Mouse (Mus musculus): ENCODE data around the gene Gsx1. TPM values are rescaled to one million over a fixed set of nuclear protein-coding genes. Genes with fewer than 3 reads are reported as not detected.

Gene Gsx1
- polyA plus RNA-seq, 1 experiment from 2014 or later, result not detected

DNA sequence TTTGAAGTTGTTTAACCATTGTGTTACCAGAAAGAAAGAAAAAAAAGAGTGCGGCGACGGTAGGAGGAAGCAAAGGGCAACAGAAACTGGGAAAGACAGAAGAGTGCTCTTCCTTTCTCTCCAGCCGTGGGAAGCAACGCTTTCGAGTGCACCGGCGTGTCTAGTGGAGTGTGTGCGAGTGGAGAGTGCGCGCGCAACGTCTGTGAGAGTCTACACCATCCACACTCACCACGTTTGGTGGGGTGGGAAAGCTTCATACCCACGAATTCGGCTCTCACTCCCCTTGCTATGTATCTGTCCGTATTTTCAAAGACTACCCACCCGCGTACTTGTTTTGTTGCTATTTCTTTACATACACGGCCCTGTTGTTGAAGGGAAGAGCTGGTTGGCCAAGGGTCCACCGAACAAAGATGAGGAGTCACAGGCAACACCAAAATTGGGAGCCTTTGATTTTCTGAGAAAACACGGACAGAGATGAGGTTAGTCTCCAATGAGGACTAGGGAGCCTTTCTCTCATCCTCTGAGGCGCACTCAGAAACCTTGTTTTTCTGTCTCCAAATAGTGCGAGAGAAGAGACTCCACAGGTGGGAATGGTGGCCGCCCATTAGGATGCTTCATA, 835 bp upstream of the Gsx1 start:
- no peaks in the 10 kb centered on the region for H3K79me2 ChIP-seq (ENCODE audit: inconsistent target)
- WGBS (ENCODE audit: missing documents), result 8% methylated on average over 25 of the region's 25 CpGs
- H3K36me3 ChIP-seq (ENCODE audit: inconsistent target), result no peaks in the 10 kb centered on the region
- peak overlapping the region; percentile 18 for H3K4me3 ChIP-seq (ENCODE audit: inconsistent target)
- no peak overlapping the region for H3K27ac ChIP-seq

DNA sequence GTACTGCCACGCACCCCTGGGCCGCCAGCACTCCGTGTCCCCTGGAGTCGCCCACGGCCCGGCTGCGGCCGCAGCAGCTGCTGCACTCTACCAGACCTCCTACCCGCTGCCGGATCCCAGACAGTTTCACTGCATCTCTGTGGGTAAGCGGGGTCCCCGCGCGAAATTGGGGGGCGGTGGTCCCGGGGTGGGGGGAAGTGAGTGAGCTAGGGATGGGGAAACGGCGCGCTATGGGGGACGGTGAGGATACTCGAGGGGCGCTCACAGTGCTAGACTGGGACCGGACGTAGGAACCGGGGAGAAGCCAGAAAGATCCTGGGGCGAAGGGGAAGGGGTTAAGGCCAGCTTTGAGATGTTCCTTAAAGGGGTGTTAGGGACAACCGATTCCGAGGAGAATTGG, 660 bp downstream of the Gsx1 start:
- Histone ChIP-seq H3K27ac (no peak overlapping the region), H3K4me3 (ENCODE audit: inconsistent target) (no peak overlapping the region), H3K36me3 (ENCODE audit: inconsistent target) (no peaks in the 10 kb centered on the region), H3K79me2 (ENCODE audit: inconsistent target) (no peaks in the 10 kb centered on the region)
- 6% methylated on average over 28 of the region's 28 CpGs for WGBS (ENCODE audit: missing documents)

DNA sequence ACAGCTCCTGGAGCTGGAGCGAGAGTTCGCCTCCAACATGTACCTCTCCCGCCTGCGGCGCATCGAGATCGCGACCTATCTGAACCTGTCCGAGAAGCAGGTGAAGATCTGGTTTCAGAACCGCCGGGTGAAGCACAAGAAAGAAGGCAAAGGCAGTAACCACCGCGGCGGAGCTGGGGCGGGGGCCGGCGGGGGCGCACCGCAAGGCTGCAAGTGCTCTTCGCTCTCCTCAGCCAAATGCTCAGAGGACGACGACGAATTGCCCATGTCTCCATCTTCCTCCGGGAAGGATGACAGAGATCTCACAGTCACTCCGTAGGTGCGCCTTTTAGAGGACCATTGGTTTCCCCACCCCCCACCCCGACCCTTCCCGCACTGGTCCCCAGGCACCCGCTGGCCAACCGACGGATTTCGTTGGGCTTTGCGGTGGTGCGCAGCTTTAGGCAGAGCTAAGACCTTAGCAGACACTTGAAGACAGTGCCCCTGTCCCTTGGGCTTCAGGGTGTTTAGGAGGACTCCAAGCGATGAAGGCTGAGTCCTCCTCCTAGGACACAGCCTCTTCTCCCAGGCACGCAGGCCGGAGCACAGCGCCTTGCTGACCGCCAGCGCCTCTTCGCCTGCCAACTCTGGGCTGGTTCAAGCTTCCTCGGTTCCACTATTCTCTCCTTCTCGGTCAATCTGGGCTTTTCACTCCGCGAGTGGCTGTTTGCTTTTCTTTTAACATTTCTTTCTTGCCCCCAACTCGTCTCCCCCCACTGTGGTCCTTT, 1.5 kb downstream of the Gsx1 start:
- Histone ChIP-seq H3K4me3 (ENCODE audit: inconsistent target) (no peak overlapping the region), H3K79me2 (ENCODE audit: inconsistent target) (no peaks in the 10 kb centered on the region), H3K27ac (no peak overlapping the region), H3K36me3 (ENCODE audit: inconsistent target) (no peaks in the 10 kb centered on the region)
- 12% methylated on average over 41 of the region's 46 CpGs for WGBS (ENCODE audit: missing documents)

- Histone ChIP-seq H3K79me2 (ENCODE audit: inconsistent target) (no peaks in the 10 kb centered on the region), H3K36me3 (ENCODE audit: inconsistent target) (no peaks in the 10 kb centered on the region), H3K4me3 (ENCODE audit: inconsistent target) (no peak overlapping the region), H3K27ac (no peak overlapping the region)
- 7% methylated on average over 7 of the region's 7 CpGs for WGBS (ENCODE audit: missing documents)
These were observed 2.4 kb downstream of the Gsx1 start for GRCm38 (mm10) chr5:147190885-147191284.

GRCm38 (mm10) chr5:147191801-147192575, 3.5 kb downstream of the Gsx1 start:
- H3K4me3 ChIP-seq (ENCODE audit: inconsistent target), result no peak overlapping the region
- 6% methylated on average over 24 of the region's 24 CpGs for WGBS (ENCODE audit: missing documents)
- H3K79me2 ChIP-seq (ENCODE audit: inconsistent target), result no peaks in the 10 kb centered on the region
- H3K27ac ChIP-seq, result no peak overlapping the region
- H3K36me3 ChIP-seq (ENCODE audit: inconsistent target), result no peaks in the 10 kb centered on the region

- Histone ChIP-seq H3K79me2 (ENCODE audit: inconsistent target) (no peaks in the 10 kb centered on the region), H3K27ac (no peak overlapping the region), H3K36me3 (ENCODE audit: inconsistent target) (no peaks in the 10 kb centered on the region), H3K4me3 (ENCODE audit: inconsistent target) (no peak overlapping the region)
- WGBS (ENCODE audit: missing documents), result 5% methylated on average over 9 of the region's 9 CpGs
These were observed 4.1 kb downstream of the Gsx1 start for GRCm38 (mm10) chr5:147192576-147192960.

DNA sequence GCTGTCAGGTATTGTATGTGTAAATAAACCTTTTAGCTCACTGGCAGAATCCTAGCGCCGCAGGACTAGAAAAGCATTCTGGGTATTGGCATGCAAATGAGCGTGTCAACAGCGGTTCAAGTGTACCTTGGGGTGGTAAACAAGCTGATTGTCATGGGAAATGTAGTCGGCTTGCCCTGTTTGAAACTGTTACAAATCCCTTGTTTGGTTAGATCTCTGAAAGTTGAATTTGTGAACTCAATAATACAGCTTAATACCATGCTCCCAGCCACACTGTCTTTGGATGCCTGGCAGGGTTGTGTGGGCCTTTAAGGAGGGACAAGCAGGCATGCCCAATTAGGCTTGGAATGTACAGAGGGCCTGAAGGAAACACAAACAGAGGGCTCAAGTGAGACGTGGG, 16.4 kb downstream of the Gsx1 start:
- Histone ChIP-seq H3K79me2 (ENCODE audit: inconsistent target) (no peaks in the 10 kb centered on the region), H3K36me3 (ENCODE audit: inconsistent target) (no peaks in the 10 kb centered on the region), H3K27ac (no peak overlapping the region), H3K4me3 (ENCODE audit: inconsistent target) (no peak overlapping the region)
- WGBS (ENCODE audit: missing documents), result 45% methylated on average over 6 of the region's 6 CpGs

DNA sequence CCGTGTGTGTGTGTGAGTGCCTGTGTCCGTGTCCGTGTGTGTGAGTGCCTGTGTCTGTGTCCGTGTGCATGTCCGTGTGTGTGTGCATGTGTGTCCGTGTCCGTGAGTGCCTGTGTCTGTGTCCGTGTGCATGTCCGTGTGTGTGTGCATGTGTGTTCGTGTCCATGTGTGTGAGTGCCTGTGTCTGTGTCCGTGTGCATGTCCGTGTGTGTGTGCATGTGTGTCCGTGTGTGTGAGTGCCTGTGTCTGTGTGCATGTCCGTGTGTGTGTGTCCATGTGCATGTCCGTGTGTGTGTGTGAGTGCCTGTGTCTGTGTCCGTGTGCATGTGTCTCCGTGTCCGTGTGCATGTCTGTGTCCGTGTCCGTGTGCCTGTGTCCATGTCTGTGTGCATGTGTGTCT, 19.4 kb downstream of the Gsx1 start:
- H3K79me2 ChIP-seq (ENCODE audit: inconsistent target), result no peaks in the 10 kb centered on the region
- 92% methylated on average over 20 of the region's 20 CpGs for WGBS (ENCODE audit: missing documents)
- H3K4me3 ChIP-seq (ENCODE audit: inconsistent target), result no peak overlapping the region
- H3K27ac ChIP-seq, result no peak overlapping the region
- no peaks in the 10 kb centered on the region for H3K36me3 ChIP-seq (ENCODE audit: inconsistent target)

DNA sequence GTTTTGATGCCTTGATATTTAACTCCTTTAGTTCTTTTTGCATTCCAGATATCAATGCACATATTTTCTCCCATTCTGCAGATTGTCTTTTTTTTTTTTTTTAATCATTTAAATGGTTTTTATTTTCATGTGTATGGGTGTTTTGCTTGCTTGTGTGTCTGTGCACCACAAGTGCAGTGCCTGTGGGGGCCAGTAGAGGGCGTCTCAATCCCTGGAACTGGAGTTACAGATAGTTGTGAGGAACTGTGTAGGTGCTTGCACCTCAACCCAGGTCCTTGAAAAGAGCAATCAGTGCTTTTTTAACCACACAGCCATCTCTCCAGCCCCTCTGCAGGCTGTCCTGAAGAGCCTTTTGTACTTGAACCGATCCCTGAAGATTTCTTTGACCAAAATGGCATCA, 20.0 kb downstream of the Gsx1 start:
- Histone ChIP-seq H3K36me3 (ENCODE audit: inconsistent target) (no peaks in the 10 kb centered on the region), H3K4me3 (ENCODE audit: inconsistent target) (no peak overlapping the region), H3K79me2 (ENCODE audit: inconsistent target) (no peaks in the 10 kb centered on the region), H3K27ac (no peak overlapping the region)
- 64% methylated on average over 2 of the region's 2 CpGs for WGBS (ENCODE audit: missing documents)

DNA sequence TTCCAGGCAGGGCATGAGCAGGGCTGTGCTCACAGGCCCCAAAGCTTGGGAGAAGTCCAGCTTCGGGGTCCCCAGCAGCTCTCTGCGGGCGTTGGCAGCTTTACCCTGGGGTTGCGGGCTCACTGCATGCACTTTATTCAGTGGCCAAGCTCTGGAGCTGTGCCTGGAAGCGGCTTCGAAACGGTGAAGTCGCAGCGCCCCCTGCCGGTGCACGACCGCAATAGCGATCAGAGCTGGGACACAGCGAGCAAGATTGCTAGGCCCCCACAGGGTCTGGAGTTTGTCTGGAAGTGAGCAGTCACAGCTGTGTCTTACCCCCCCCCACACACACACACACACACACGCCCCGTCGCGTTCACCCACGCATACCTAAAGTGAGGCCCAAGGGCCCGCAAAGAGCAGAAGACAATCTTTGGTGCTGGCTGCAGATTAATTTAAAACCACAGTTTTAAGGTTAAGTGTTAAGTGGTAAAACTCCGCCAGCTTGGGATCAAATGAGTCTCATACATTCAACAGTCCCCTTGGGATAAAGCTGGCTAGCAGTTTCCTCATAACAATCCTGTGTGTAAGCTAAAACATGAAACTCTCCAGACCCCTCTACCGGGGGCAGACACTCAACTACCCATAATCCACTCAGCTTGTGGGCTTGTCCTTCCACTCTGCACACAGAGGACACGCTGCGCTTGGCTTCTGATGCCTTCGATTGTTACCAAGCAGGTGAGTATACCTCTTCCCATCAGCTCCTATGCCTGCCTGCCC, 39.0 kb downstream of the Gsx1 start:
- Histone ChIP-seq H3K4me3 (ENCODE audit: inconsistent target) (no peak overlapping the region), H3K36me3 (ENCODE audit: inconsistent target) (no peaks in the 10 kb centered on the region), H3K27ac (no peak overlapping the region), H3K79me2 (ENCODE audit: inconsistent target) (no peaks in the 10 kb centered on the region)
- WGBS (ENCODE audit: missing documents), result 25% methylated on average over 25 of the region's 25 CpGs

GRCm38 (mm10) chr5:147235406-147236309, 47.2 kb downstream of the Gsx1 start:
- H3K36me3 ChIP-seq (ENCODE audit: inconsistent target), result no peaks in the 10 kb centered on the region
- WGBS (ENCODE audit: missing documents), result 82% methylated on average over 21 of the region's 21 CpGs

More at GRCm38 (mm10) chr5:147235406-147236309, 47.2 kb downstream of the Gsx1 start:
- H3K27ac ChIP-seq, result no peak overlapping the region
- no peak overlapping the region for H3K4me3 ChIP-seq (ENCODE audit: inconsistent target)
- no peaks in the 10 kb centered on the region for H3K79me2 ChIP-seq (ENCODE audit: inconsistent target)
